Mouse (Mus musculus): ENCODE measurements at regions not wholly inside any gene's neighbourhood (a gene's known extent, or its start where the extent isn't known, plus 50 kb on each side); places are given as distances from the start of the nearest gene placed in this dataset.
A peak's percentile ranks its signal among the peaks of the same experiment; 100 is the strongest.

DNA sequence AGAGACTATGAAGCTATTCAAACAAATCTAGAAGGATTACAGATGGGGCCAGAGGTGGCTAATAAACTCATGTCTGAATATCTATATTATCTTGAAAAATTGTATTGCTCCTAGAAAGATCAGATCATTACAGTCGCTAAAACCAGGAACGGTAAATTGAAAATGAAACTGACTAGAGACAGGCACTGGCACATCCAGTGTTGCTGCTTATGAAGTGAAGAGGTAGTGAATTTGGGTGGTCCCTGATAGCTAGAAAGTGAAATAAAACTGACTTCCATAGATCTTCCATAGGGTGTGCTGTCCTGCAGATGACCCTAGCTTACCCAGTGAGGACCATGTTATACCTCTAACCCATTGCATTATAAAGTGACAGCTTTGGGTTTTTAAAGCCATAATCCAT is 251.6 kb downstream of the Lipi start:
- Histone ChIP-seq H3K36me3 (ENCODE audit: control insufficient read depth, insufficient read depth, low read length) (no peaks in the 10 kb centered on the region), H3K27me3 (ENCODE audit: control insufficient read depth, insufficient read depth, low read length) (no peaks in the 10 kb centered on the region), H3K4me1 (ENCODE audit: control insufficient read depth, insufficient read depth, low read length) (no peaks in the 10 kb centered on the region), H3K4me3 (replicated peaks; ENCODE audit: low read depth, low read length) (no peak overlapping the region), H3K27ac (replicated peaks; ENCODE audit: low read depth, low read length) (no peak overlapping the region), H3K4me2 (ENCODE audit: low read length) (no peak overlapping the region), H3K9me3 (ENCODE audit: control insufficient read depth, low read length) (no peaks in the 10 kb centered on the region), H3K9ac (replicated peaks; ENCODE audit: low read length) (no peak overlapping the region)
- 94% methylated on average over 2 of the region's 2 CpGs for WGBS
- DNase-seq (no peak), ATAC-seq (ENCODE audit: low FRiP score, low TSS enrichment) (no peak)

GRCm38 (mm10) chr16:75333750-75334149 is 252.1 kb downstream of the Lipi start:
- Histone ChIP-seq H3K9me3 (ENCODE audit: control insufficient read depth, low read length) (no peaks in the 10 kb centered on the region), H3K27me3 (ENCODE audit: control insufficient read depth, insufficient read depth, low read length) (no peaks in the 10 kb centered on the region), H3K4me1 (ENCODE audit: control insufficient read depth, insufficient read depth, low read length) (no peaks in the 10 kb centered on the region), H3K4me3 (replicated peaks; ENCODE audit: low read depth, low read length) (no peak overlapping the region), H3K36me3 (ENCODE audit: control insufficient read depth, insufficient read depth, low read length) (no peaks in the 10 kb centered on the region), H3K9ac (replicated peaks; ENCODE audit: low read length) (no peak overlapping the region), H3K27ac (replicated peaks; ENCODE audit: low read depth, low read length) (no peak overlapping the region), H3K4me2 (ENCODE audit: low read length) (no peak overlapping the region)
- no peak for ATAC-seq (ENCODE audit: low FRiP score, low TSS enrichment)
- no peak for DNase-seq
- WGBS, result 72% methylated on average over 5 of the region's 5 CpGs

DNA sequence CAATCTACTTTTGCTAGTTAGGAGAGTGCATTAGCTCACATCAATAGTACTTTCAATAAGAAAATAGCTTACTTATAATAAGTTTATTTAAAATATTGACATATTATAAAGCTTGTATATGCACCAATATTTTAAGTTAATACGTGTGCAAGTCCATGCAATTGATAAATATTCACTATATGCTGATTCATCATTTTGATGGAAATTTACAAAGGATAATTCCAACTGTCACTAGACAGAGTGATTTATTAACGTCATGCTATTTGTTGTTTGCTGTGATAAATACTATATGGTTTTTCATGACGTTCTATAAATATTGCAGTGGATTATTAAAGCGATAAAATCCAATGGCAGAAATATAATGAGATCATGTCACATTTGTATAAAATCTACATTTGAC is 253.0 kb downstream of the Lipi start:
- no peaks in the 10 kb centered on the region for H3K4me1 ChIP-seq (ENCODE audit: control insufficient read depth, insufficient read depth, low read length)
- no peak overlapping the region for H3K4me3 ChIP-seq (replicated peaks; ENCODE audit: low read depth, low read length)
- no peak overlapping the region for H3K9ac ChIP-seq (replicated peaks; ENCODE audit: low read length)
- no peaks in the 10 kb centered on the region for H3K36me3 ChIP-seq (ENCODE audit: control insufficient read depth, insufficient read depth, low read length)
- no peaks in the 10 kb centered on the region for H3K27me3 ChIP-seq (ENCODE audit: control insufficient read depth, insufficient read depth, low read length)
- no peak overlapping the region for H3K4me2 ChIP-seq (ENCODE audit: low read length)
- no peak for DNase-seq
- H3K27ac ChIP-seq (replicated peaks; ENCODE audit: low read depth, low read length), result no peak overlapping the region
- no peak for ATAC-seq (ENCODE audit: low FRiP score, low TSS enrichment)
- H3K9me3 ChIP-seq (ENCODE audit: control insufficient read depth, low read length), result no peaks in the 10 kb centered on the region
- 86% methylated on average over 4 of the region's 4 CpGs for WGBS

- 82% methylated on average over 1 of the region's 1 CpGs for WGBS
- no peak overlapping the region for H3K4me3 ChIP-seq (replicated peaks; ENCODE audit: low read depth, low read length)
- no peaks in the 10 kb centered on the region for H3K27me3 ChIP-seq (ENCODE audit: control insufficient read depth, insufficient read depth, low read length)
- H3K27ac ChIP-seq (replicated peaks; ENCODE audit: low read depth, low read length), result no peak overlapping the region
- no peaks in the 10 kb centered on the region for H3K9me3 ChIP-seq (ENCODE audit: control insufficient read depth, low read length)
- H3K4me2 ChIP-seq (ENCODE audit: low read length), result no peak overlapping the region
- DNase-seq, result peak; percentile 83
- no peaks in the 10 kb centered on the region for H3K36me3 ChIP-seq (ENCODE audit: control insufficient read depth, insufficient read depth, low read length)
- no peak overlapping the region for H3K9ac ChIP-seq (replicated peaks; ENCODE audit: low read length)
- peak; percentile 43; the same call in 1 of the 2 replicates for ATAC-seq (ENCODE audit: low FRiP score, low TSS enrichment)
- no peaks in the 10 kb centered on the region for H3K4me1 ChIP-seq (ENCODE audit: control insufficient read depth, insufficient read depth, low read length)
Observed at GRCm38 (mm10) chr16:75325296-75325695, 260.6 kb downstream of the Lipi start.

DNA sequence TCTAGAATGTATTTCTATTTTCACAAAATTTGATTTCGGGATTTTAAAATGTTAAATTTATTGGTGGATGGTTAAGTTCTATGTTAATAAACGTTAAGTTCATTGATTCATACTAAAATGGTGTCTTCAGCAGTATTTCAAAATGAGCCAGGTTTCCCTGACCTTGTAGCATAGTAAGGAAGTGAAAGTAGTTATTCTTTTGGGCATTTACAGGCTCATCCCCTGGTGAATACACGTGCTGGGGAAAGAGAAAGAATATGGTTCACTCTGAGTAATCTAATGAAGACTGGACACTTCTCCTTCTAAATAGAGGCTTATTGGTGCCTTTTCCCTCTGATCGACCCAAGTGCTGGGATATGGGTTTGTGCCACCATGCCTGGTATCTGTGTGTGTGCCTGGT is 281.1 kb downstream of the Lipi start:
- DNase-seq (no peak), ATAC-seq (ENCODE audit: low FRiP score, low TSS enrichment) (no peak)
- Histone ChIP-seq H3K4me1 (ENCODE audit: control insufficient read depth, insufficient read depth, low read length) (no peaks in the 10 kb centered on the region), H3K27me3 (ENCODE audit: control insufficient read depth, insufficient read depth, low read length) (no peaks in the 10 kb centered on the region), H3K27ac (replicated peaks; ENCODE audit: low read depth, low read length) (no peak overlapping the region), H3K36me3 (ENCODE audit: control insufficient read depth, insufficient read depth, low read length) (no peaks in the 10 kb centered on the region), H3K9me3 (ENCODE audit: control insufficient read depth, low read length) (no peaks in the 10 kb centered on the region), H3K4me2 (ENCODE audit: low read length) (no peak overlapping the region), H3K9ac (replicated peaks; ENCODE audit: low read length) (no peak overlapping the region), H3K4me3 (replicated peaks; ENCODE audit: low read depth, low read length) (no peak overlapping the region)
- WGBS, result 80% methylated on average over 4 of the region's 4 CpGs

DNA sequence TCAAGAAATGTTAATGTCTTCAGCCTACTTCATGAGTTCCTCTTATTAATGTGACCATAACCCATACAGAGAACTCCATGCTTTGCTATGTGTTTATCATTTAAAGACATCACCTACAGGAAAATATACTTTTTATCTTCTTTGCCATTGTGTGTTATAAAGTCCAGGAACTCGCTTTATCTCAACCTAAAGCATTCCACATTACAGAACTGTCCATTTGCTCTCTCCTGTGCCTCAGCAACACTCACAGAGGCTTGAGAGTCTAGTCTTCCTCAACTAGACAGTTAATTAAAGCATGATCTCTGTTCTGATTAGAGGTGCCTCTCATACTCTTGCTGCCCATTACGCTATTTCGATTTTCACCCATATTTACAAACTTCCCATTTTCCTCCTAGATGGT is 288.4 kb downstream of the Lipi start:
- Histone ChIP-seq H3K27ac (replicated peaks; ENCODE audit: low read depth, low read length) (no peak overlapping the region), H3K4me3 (replicated peaks; ENCODE audit: low read depth, low read length) (no peak overlapping the region), H3K9ac (replicated peaks; ENCODE audit: low read length) (no peak overlapping the region), H3K27me3 (ENCODE audit: control insufficient read depth, insufficient read depth, low read length) (no peaks in the 10 kb centered on the region), H3K9me3 (ENCODE audit: control insufficient read depth, low read length) (no peaks in the 10 kb centered on the region), H3K4me2 (ENCODE audit: low read length) (no peak overlapping the region), H3K4me1 (ENCODE audit: control insufficient read depth, insufficient read depth, low read length) (no peaks in the 10 kb centered on the region), H3K36me3 (ENCODE audit: control insufficient read depth, insufficient read depth, low read length) (no peaks in the 10 kb centered on the region)
- no peak for DNase-seq
- no peak for ATAC-seq (ENCODE audit: low FRiP score, low TSS enrichment)
- 96% methylated on average over 3 of the region's 3 CpGs for WGBS

- Histone ChIP-seq H3K4me1 (ENCODE audit: control insufficient read depth, insufficient read depth, low read length) (no peaks in the 10 kb centered on the region), H3K4me2 (ENCODE audit: low read length) (no peak overlapping the region), H3K36me3 (ENCODE audit: control insufficient read depth, insufficient read depth, low read length) (no peaks in the 10 kb centered on the region), H3K9ac (replicated peaks; ENCODE audit: low read length) (no peak overlapping the region), H3K27me3 (ENCODE audit: control insufficient read depth, insufficient read depth, low read length) (no peaks in the 10 kb centered on the region), H3K4me3 (replicated peaks; ENCODE audit: low read depth, low read length) (no peak overlapping the region), H3K27ac (replicated peaks; ENCODE audit: low read depth, low read length) (no peak overlapping the region), H3K9me3 (ENCODE audit: control insufficient read depth, low read length) (no peaks in the 10 kb centered on the region)
- 85% methylated on average over 9 of the region's 9 CpGs for WGBS
- ATAC-seq (ENCODE audit: low FRiP score, low TSS enrichment) (no peak), DNase-seq (no peak)
Observed at GRCm38 (mm10) chr16:75292736-75293428, 293.0 kb downstream of the Lipi start.

GRCm38 (mm10) chr16:75291194-75291593 is 294.7 kb downstream of the Lipi start:
- no peaks in the 10 kb centered on the region for H3K27me3 ChIP-seq (ENCODE audit: control insufficient read depth, insufficient read depth, low read length)
- no peaks in the 10 kb centered on the region for H3K4me1 ChIP-seq (ENCODE audit: control insufficient read depth, insufficient read depth, low read length)
- H3K27ac ChIP-seq (replicated peaks; ENCODE audit: low read depth, low read length), result no peak overlapping the region
- ATAC-seq (ENCODE audit: low FRiP score, low TSS enrichment) (no peak), DNase-seq (peak; percentile 61)
- no peak overlapping the region for H3K9ac ChIP-seq (replicated peaks; ENCODE audit: low read length)
- H3K9me3 ChIP-seq (ENCODE audit: control insufficient read depth, low read length), result no peaks in the 10 kb centered on the region
- WGBS, result 50% methylated on average over 4 of the region's 4 CpGs
- H3K4me3 ChIP-seq (replicated peaks; ENCODE audit: low read depth, low read length), result no peak overlapping the region
- H3K4me2 ChIP-seq (ENCODE audit: low read length), result no peak overlapping the region
- H3K36me3 ChIP-seq (ENCODE audit: control insufficient read depth, insufficient read depth, low read length), result no peaks in the 10 kb centered on the region

DNA sequence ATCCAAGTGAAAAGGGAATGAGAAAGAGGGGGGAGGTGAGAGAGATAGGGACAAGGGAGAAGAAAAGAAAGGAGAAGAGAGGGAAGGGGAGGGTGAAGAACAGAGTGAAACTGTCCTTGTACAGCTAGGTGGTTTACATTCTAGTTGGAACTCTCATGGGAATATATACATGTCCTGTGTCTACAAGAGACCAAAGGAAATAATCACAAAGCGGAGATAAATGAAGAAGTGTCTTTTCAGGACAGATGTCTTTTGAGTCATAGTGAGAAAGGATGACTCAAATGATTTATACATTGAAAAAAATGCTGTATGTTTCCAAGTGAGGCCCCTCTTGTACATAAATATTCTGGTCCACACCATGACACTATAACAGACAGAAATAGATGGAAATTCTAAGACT is 298.7 kb downstream of the Lipi start:
- no peak overlapping the region for H3K4me3 ChIP-seq (replicated peaks; ENCODE audit: low read depth, low read length)
- H3K36me3 ChIP-seq (ENCODE audit: control insufficient read depth, insufficient read depth, low read length), result no peaks in the 10 kb centered on the region
- H3K27me3 ChIP-seq (ENCODE audit: control insufficient read depth, insufficient read depth, low read length), result no peaks in the 10 kb centered on the region
- H3K4me1 ChIP-seq (ENCODE audit: control insufficient read depth, insufficient read depth, low read length), result no peaks in the 10 kb centered on the region
- H3K9ac ChIP-seq (replicated peaks; ENCODE audit: low read length), result no peak overlapping the region
- H3K4me2 ChIP-seq (ENCODE audit: low read length), result no peak overlapping the region
- DNase-seq (no peak), ATAC-seq (ENCODE audit: low FRiP score, low TSS enrichment) (no peak)
- no peaks in the 10 kb centered on the region for H3K9me3 ChIP-seq (ENCODE audit: control insufficient read depth, low read length)
- H3K27ac ChIP-seq (replicated peaks; ENCODE audit: low read depth, low read length), result no peak overlapping the region
- WGBS, result 86% methylated on average over 1 of the region's 1 CpGs

Data from midbrain, embryonic 14.5 days (tissue).